Mouse (Mus musculus) B cell, adult 62 days (primary cell): ENCODE data around the gene Ska2. TPM values are rescaled to one million over a fixed set of nuclear protein-coding genes. Genes with fewer than 3 reads are reported as not detected.

Experiments used
- total RNA-seq: library from RNA; stranded (reverse); gene quantifications from 4 replicates; pipeline ENCODE4 v1.2.4, GENCODE M21; 2023

Gene Ska2
- total RNA-seq: 5.1 to 6.3 TPM (median 5.4 TPM) in 4 replicates

GRCm38 (mm10) chr11:87108755-87109518, at the start of gene Ska2:
TSS of gene Ska2 (plus strand) at chr11:87109234.

GRCm38 (mm10) chr11:87073866-87074440, 35.1 kb upstream of the Ska2 start, which contains the start of gene Gdpd1:
TSS of gene Gdpd1 (minus strand) at chr11:87074062.

GRCm38 (mm10) chr11:87086290-87086984, 22.6 kb upstream of the Ska2 start, which contains the start of gene Smg8:
TSS of gene Smg8 (minus strand) at chr11:87086774.

GRCm38 (mm10) chr11:87108409-87108754, 652 bp upstream of the Ska2 start, which contains the start of gene Prr11:
TSS of gene Prr11 (minus strand) at chr11:87108708.

GRCm38 (mm10) chr11:87126824-87127816, 18.1 kb downstream of the Ska2 start, which contains the start of gene Trim37:
TSS of gene Trim37 (plus strand) at chr11:87127077.

Other genes starting within 250 kb of the Ska2 start
- 4.1 to 4.9 TPM (median 4.6 TPM) in 4 replicates for gene Ypel2, start 115.5 kb upstream of the Ska2 start, total RNA-seq
- gene Gdpd1, start 35.2 kb upstream of the Ska2 start, total RNA-seq: 0.24 to 0.57 TPM (median 0.47 TPM) in 3 of 4 replicates, not detected in the other
- gene Smg8, start 22.5 kb upstream of the Ska2 start, total RNA-seq: 24.6 to 29.1 TPM (median 27.0 TPM) in 4 replicates
- gene Prr11, start 526 bp upstream of the Ska2 start, total RNA-seq: 1.2 to 1.9 TPM (median 1.5 TPM) in 4 replicates
- 6.7 to 12.1 TPM (median 8.1 TPM) in 4 replicates for gene Trim37, start 17.8 kb downstream of the Ska2 start, total RNA-seq
- gene Ppm1e, start 249.8 kb downstream of the Ska2 start, total RNA-seq: 5.3 to 7.7 TPM (median 6.2 TPM) in 4 replicates